Mouse (Mus musculus) neural tube, postnatal 0 days (tissue): ENCODE data around the gene Prap1. TPM values are rescaled to one million over a fixed set of nuclear protein-coding genes. Genes with fewer than 3 reads are reported as not detected.

Experiments
- polyA plus RNA-seq: library from polyadenylated mRNA; unstranded; fragments of >200 nt; fragmentation: Nextera tagmentation; extraction: Ambion mirVana; gene quantifications from 2 replicates; pipeline ENCODE4 v1.2.1, GENCODE M21; 2015

Gene Prap1
- polyA plus RNA-seq, result not detected in 2 replicates

GRCm38 (mm10) chr7:140092924-140093528 lies at the start of gene Prap1:
TSS of gene Prap1 (plus strand) at chr7:140093395.

GRCm38 (mm10) chr7:140048361-140049114 lies 44.7 kb upstream of the Prap1 start, which contains the start of gene Msx3:
TSS of gene Msx3 (minus strand) at chr7:140049089.

GRCm38 (mm10) chr7:140082242-140082678 lies 10.9 kb upstream of the Prap1 start, which contains the start of gene Caly:
TSS of gene Caly (minus strand) at chr7:140082548.

GRCm38 (mm10) chr7:140101993-140102860 lies 9.0 kb downstream of the Prap1 start, which contains the start of gene Fuom:
TSS of gene Fuom (minus strand) at chr7:140102441.

GRCm38 (mm10) chr7:140115583-140116328 lies 22.6 kb downstream of the Prap1 start, which contains the start of gene Paox:
TSS of gene Paox (plus strand) at chr7:140115799.

GRCm38 (mm10) chr7:140116329-140117054 lies 23.3 kb downstream of the Prap1 start, which contains the start of gene Echs1:
TSS of gene Echs1 (minus strand) at chr7:140116476.

GRCm38 (mm10) chr7:140137135-140138020 lies 44.2 kb downstream of the Prap1 start, which contains the start of gene Mtg1:
TSS of gene Mtg1 (plus strand) at chr7:140137564.

Other genes with a start within 250 kb of the Prap1 start
- gene Kndc1, start 198.7 kb upstream of the Prap1 start, polyA plus RNA-seq, result 12.1 and 14.6 TPM in 2 replicates
- not detected in 2 replicates for gene Utf1, start 149.6 kb upstream of the Prap1 start, polyA plus RNA-seq
- gene 6430531B16Rik, start 114.6 kb upstream of the Prap1 start, polyA plus RNA-seq, result 1.1 and 1.5 TPM in 2 replicates
- gene Adam8, start 100.8 kb upstream of the Prap1 start, polyA plus RNA-seq, result 0.85 and 0.88 TPM in 2 replicates
- 52.0 and 54.8 TPM in 2 replicates for gene Zfp511, start 57.0 kb upstream of the Prap1 start, polyA plus RNA-seq
- 44.1 and 46.2 TPM in 2 replicates for gene Tubgcp2, start 56.7 kb upstream of the Prap1 start, polyA plus RNA-seq
- gene Msx3, start 44.3 kb upstream of the Prap1 start, polyA plus RNA-seq, result 0.79 and 0.99 TPM in 2 replicates
- 625 and 662 TPM in 2 replicates for gene Caly, start 10.8 kb upstream of the Prap1 start, polyA plus RNA-seq
- gene Fuom, start 9.0 kb downstream of the Prap1 start, polyA plus RNA-seq, result 64.5 and 69.4 TPM in 2 replicates
- 8.7 and 11.0 TPM in 2 replicates for gene Paox, start 22.4 kb downstream of the Prap1 start, polyA plus RNA-seq
- gene Echs1, start 23.1 kb downstream of the Prap1 start, polyA plus RNA-seq, result 127 and 133 TPM in 2 replicates
- 30.5 and 34.5 TPM in 2 replicates for gene Mtg1, start 44.2 kb downstream of the Prap1 start, polyA plus RNA-seq
- 31.2 and 31.7 TPM in 2 replicates for gene Sprn, start 61.5 kb downstream of the Prap1 start, polyA plus RNA-seq
- not detected in 2 replicates for gene Olfr522, start 71.4 kb downstream of the Prap1 start, polyA plus RNA-seq
- not detected in 2 replicates for gene Olfr523, start 79.8 kb downstream of the Prap1 start, polyA plus RNA-seq
- gene Olfr524, start 112.6 kb downstream of the Prap1 start, polyA plus RNA-seq, result not detected in 2 replicates
- not detected in 2 replicates for gene Cd163l1, start 124.9 kb downstream of the Prap1 start, polyA plus RNA-seq
- gene 5830411N06Rik, start 153.9 kb downstream of the Prap1 start, polyA plus RNA-seq, result not detected in 2 replicates
- gene Olfr525, start 227.5 kb downstream of the Prap1 start, polyA plus RNA-seq, result not detected in 2 replicates
- gene Olfr527, start 240.6 kb downstream of the Prap1 start, polyA plus RNA-seq, result not detected in 2 replicates